Mouse (Mus musculus): ENCODE measurements around the gene Cep89.

The Cep89 gene

DNA sequence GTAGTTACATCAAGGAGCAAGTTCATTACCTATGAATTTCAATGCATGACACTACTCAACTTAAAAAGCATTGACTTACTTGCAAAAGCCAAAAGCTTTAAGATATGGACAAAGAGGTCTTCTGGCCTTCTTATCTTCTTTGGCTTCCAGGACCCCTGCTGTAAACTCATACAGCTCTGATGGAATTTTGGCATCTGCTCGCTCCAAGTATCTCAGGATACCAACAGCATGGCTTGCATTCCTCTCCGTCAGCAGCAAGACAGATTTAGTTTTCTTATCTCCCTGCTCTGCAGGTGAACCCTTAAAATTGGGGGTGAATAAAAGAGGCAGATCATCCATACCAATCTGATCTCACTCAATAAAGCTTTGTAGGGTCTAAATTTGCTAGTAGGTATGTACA, 88.3 kb downstream of the Cep89 start:
- no peak for DNase-seq (ENCODE audit: low spot score in 2 of 2)

DNA sequence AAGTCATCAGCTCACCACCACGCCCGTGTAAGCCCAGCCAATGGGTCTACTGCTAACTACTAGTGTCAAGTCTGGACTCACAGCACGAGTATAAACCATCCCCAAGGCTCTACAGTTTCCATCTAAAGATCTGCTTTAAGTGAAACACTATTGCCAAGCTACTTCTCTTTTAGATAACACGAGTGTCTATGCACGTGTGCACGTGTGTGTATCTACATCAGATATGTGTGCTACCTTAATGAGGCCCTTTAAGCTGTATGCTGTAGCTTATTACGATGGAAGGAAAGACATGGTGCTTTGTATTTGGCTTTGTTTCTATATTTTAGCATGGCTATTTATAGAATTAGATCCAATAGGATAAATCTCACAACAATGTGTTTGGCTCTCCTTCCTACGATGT, 89.7 kb downstream of the Cep89 start:
- DNase-seq (ENCODE audit: low spot score in 2 of 2): no peak

Measured in cerebellum, postnatal 4 days (tissue).